Mouse (Mus musculus) liver, adult 2 months (tissue): Measurements from ENCODE around the gene Skap1. TPM values are rescaled to one million over a fixed set of nuclear protein-coding genes. Genes with fewer than 3 reads are reported as not detected.

Experiments used
- DNase-seq: peaks from one replicate; pipeline ENCODE4 v3.0.0-alpha.2; 2011; ENCODE audit warnings: low read depth, low spot score; ENCODE audit errors: extremely low read depth
- H3K27ac ChIP-seq: fragments of 200-500 bp; replicated peaks from 2 replicates; pipeline ENCODE4 v1.5.1; 2012; ENCODE audit warnings: low read depth, mild to moderate bottlenecking, control low read depth, inconsistent platforms, low read length; ENCODE audit not compliant: insufficient read depth
- H3K27me3 ChIP-seq: fragments of 200-500 bp; 2 replicates; pipeline ENCODE4 v1.6.1; 2012; ENCODE audit warnings: mild to moderate bottlenecking, moderate library complexity, low read length, inconsistent platforms; ENCODE audit not compliant: control insufficient read depth, insufficient read depth
- H3K36me3 ChIP-seq: fragments of 200-500 bp; 2 replicates; pipeline ENCODE4 v1.6.1; 2012; ENCODE audit warnings: low read length, inconsistent platforms; ENCODE audit not compliant: control insufficient read depth, insufficient read depth
- H3K4me1 ChIP-seq: fragments of 200-500 bp; 2 replicates; pipeline ENCODE4 v1.6.1; 2011; ENCODE audit warnings: low read length; ENCODE audit not compliant: control insufficient read depth, insufficient read depth
- H3K4me3 ChIP-seq: fragments of 200-500 bp; 2 replicates; pipeline ENCODE4 v1.5.1; 2011; ENCODE audit warnings: low read depth, mild to moderate bottlenecking, control low read depth, low read length, moderate library complexity; ENCODE audit not compliant: insufficient read depth
- H3K79me2 ChIP-seq: fragments of 200-500 bp; 2 replicates; pipeline ENCODE4 v1.6.1; 2012; ENCODE audit warnings: inconsistent platforms, mild to moderate bottlenecking, low read length, moderate library complexity; ENCODE audit not compliant: control insufficient read depth, insufficient read depth
- H3K9ac ChIP-seq: fragments of 200-500 bp; 2 replicates; pipeline ENCODE4 v1.6.1; 2012; ENCODE audit warnings: low read depth, mild to moderate bottlenecking, control low read depth, inconsistent platforms, low read length
- CTCF ChIP-seq: fragments of 200-500 bp; IDR thresholded peaks from 2 replicates; pipeline ENCODE4 v1.5.1; 2011; ENCODE audit warnings: low read depth, low read length, control low read depth
- POLR2A ChIP-seq: fragments of 200-500 bp; IDR thresholded peaks from 2 replicates; pipeline ENCODE4 v1.6.1; 2011; ENCODE audit warnings: low read length, control low read depth; ENCODE audit not compliant: insufficient read depth; ENCODE audit errors: extremely low read depth
- WGBS: fragments of 180-500 bp; shearing (Covaris S2); methylation state at CpG from one replicate; pipeline ENCODE4 v1.1.7; 2018; 5-methylcytosine and 5-hydroxymethylcytosine counted together
- polyA plus RNA-seq: library from polyadenylated mRNA; depleted of rRNA; stranded (reverse); fragments of >200 nt; gene quantifications from 2 replicates; pipeline ENCODE4 v1.2.3, GENCODE M21; 2012
- total RNA-seq: library from RNA; depleted of rRNA; stranded (reverse); fragments of >200 nt; gene quantifications from 2 replicates; pipeline ENCODE4 v1.2.3, GENCODE M21; 2014

Skap1 gene
- total and polyA plus RNA-seq, 2 experiments: 0.40 to 0.92 TPM

DNA sequence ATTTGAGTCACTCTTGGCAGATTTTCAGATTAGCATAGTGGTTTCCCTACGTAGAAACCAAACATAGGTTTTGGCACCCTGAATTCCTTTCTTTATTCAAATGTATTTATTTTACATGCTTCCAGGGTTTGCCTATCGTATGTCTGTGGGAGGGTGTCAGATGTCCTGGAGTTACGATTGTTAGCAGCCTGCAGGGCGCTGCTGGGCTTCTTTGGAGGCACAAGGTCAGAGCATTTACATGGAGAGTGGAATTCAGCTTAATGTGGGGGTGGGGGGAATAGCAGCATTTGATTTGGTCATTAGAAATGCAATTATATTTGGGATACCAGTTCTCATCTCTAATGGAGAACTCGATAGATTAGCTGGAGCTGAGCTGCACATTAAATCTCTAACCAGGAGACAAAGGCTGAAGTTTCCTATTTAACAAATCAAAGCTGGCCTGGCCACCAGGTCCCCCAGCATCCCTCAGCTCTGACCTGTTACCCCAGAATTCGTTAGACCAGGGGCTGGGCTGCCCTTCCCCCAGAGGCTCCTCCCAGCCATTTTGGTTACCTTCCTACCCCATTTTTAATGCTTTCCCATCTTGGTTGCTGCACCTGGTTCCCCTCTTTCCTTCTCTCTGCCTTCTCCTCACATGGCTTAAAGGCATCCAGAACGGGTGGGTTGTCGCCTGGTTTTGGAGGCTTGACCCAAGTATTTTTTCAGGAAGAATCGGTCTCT lies 322.5 kb downstream of the Skap1 start:
- no peak overlapping the region for H3K9ac ChIP-seq
- H3K4me3 ChIP-seq: no peak overlapping the region
- H3K36me3 ChIP-seq: no peaks in the 10 kb centered on the region
- WGBS: 71% methylated on average over 9 of the region's 9 CpGs
- no peaks in the 10 kb centered on the region for H3K27me3 ChIP-seq
- H3K4me1 ChIP-seq: peaks cover 13% of the 10 kb centered on the region
- no peak overlapping the region for H3K27ac ChIP-seq
- TF ChIP-seq CTCF (no peak), POLR2A (no peak)
- H3K79me2 ChIP-seq: peaks cover 14% of the 10 kb centered on the region
- no peak for DNase-seq

DNA sequence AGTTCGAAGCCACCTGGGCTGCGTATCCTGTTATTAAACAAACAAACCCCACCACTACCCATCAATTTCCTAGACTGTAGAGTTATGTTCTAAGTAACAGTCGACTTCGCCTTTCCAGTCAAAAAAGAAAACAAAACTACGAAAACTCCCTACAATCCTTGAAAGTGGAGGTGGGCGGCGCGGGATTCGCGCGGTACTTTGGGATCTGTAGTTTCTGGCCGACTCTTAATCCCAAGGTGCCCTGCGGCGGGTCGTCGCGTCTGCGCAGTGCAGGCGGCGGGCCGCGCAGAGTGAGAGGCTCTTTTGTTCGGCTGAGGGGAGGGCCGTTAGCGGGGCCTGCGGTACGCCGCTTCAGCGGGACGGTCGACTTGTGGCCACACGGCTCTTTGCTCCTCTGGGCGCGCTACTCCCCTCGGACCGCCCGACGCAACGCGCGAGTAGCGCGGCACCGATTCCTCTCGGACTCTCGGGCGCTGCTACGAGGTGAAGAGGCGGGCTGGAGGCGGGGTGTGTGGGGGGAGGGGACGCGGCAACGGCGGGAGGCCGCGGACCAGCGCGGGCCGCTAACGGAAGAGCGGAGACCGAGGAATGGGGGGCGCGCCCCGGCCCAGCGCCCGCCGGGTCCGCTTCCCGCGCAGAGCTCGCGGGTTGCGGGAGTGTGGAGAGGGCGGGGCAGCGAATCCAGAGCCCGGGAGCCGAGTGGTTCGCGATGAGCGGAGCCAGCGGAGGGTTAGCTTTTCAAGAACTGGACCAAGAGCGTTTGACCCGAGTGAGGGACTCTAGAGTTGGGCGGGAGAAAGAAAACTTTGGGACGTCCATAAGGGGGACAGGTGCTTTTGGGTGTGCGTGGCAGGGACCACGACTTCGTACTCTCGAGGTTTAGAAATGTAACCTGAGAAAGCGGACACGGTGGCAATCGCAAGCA lies 324.7 kb downstream of the Skap1 start, which contains the start of gene Cbx1:
Gene Cbx1, plus strand, starts transcription at position 257 of the 925 bp plus-strand sequence.
- Histone ChIP-seq H3K27me3 (no peaks in the 10 kb centered on the region), H3K4me1 (peaks cover 13% of the 10 kb centered on the region), H3K9ac (peak within 1 kb of the TSS; percentile 98), H3K4me3 (peak within 1 kb of the TSS; percentile 98), H3K27ac (peak within 1 kb of the TSS; percentile 88), H3K79me2 (peaks cover 14% of the 10 kb centered on the region), H3K36me3 (no peaks in the 10 kb centered on the region)
- TF ChIP-seq POLR2A (peak; percentile 65; the same call in 1 of the 2 replicates), CTCF (no peak)
- DNase-seq: peak; percentile 79
- WGBS: under 1% methylated on average over 91 of the region's 93 CpGs

- WGBS: 21% methylated on average over 5 of the region's 5 CpGs
- TF ChIP-seq CTCF (no peak), POLR2A (no peak)
- Histone ChIP-seq H3K9ac (peak overlapping the region; percentile 98), H3K36me3 (no peaks in the 10 kb centered on the region), H3K4me3 (peak overlapping the region; percentile 98), H3K4me1 (peaks cover 13% of the 10 kb centered on the region), H3K27ac (no peak overlapping the region), H3K79me2 (peaks cover 17% of the 10 kb centered on the region), H3K27me3 (no peaks in the 10 kb centered on the region)
- no peak for DNase-seq
Measured at GRCm38 (mm10) chr11:96789990-96790389, 325.6 kb downstream of the Skap1 start.

- WGBS: 27% methylated on average over 1 of the region's 1 CpGs
- no peak for DNase-seq
- Histone ChIP-seq H3K27ac (no peak overlapping the region), H3K79me2 (peaks cover 21% of the 10 kb centered on the region), H3K36me3 (no peaks in the 10 kb centered on the region), H3K4me1 (peaks cover 13% of the 10 kb centered on the region), H3K9ac (no peak overlapping the region), H3K27me3 (no peaks in the 10 kb centered on the region), H3K4me3 (no peak overlapping the region)
- TF ChIP-seq POLR2A: no peak
- no peak for TF ChIP-seq CTCF
Measured at GRCm38 (mm10) chr11:96790681-96791080, 326.3 kb downstream of the Skap1 start.

- peaks cover 2% of the 10 kb centered on the region for H3K4me1 ChIP-seq
- H3K36me3 ChIP-seq: peaks cover 6% of the 10 kb centered on the region; the same call in 1 of the 2 replicates
- no peak overlapping the region for H3K27ac ChIP-seq
- no peak overlapping the region for H3K4me3 ChIP-seq
- TF ChIP-seq POLR2A (no peak), CTCF (no peak)
- H3K27me3 ChIP-seq: no peaks in the 10 kb centered on the region
- DNase-seq: no peak
- WGBS: 74% methylated on average over 13 of the region's 13 CpGs
- no peak overlapping the region for H3K9ac ChIP-seq
- H3K79me2 ChIP-seq: peaks cover 22% of the 10 kb centered on the region; the same call in 1 of the 2 replicates
Measured at GRCm38 (mm10) chr11:96795491-96795890, 331.1 kb downstream of the Skap1 start.
